Mouse (Mus musculus): ENCODE results near the gene Eipr1.

- TF ChIP-seq TAL1 (IDR thresholded peaks at IDR 0.05; ENCODE audit: low read length) (no peak), GATA1 (IDR thresholded peaks at IDR 0.05; ENCODE audit: low read length) (no peak)
These were observed 65.3 kb downstream of the Eipr1 start for GRCm38 (mm10) chr12:28816681-28817426.
